Mouse (Mus musculus) midbrain, postnatal 0 days (tissue): ENCODE data around the gene Jup. TPM values are rescaled to one million over a fixed set of nuclear protein-coding genes. Genes with fewer than 3 reads are reported as not detected.

Experiments
- ATAC-seq: fragments of 200-750 bp; cut with Nextera tagmentation; 2 replicates; pipeline ENCODE4 v1.8.0; 2017; ENCODE audit warnings: moderate number of reproducible peaks, mild to moderate bottlenecking, moderate TSS enrichment, moderate library complexity; ENCODE audit not compliant: low FRiP score
- DNase-seq: peaks from one replicate; pipeline ENCODE4 v3.0.0-alpha.2; 2015; ENCODE audit warnings: low spot score
- H3K27ac ChIP-seq: fragments of 300-500 bp; sonication (generic); 2 replicates; pipeline ENCODE4 v1.5.1; 2014; ENCODE audit warnings: low read depth, mild to moderate bottlenecking, low read length, mixed read lengths
- H3K27me3 ChIP-seq: fragments of 300-500 bp; sonication (generic); 2 replicates; pipeline ENCODE4 v1.6.1; 2014; ENCODE audit warnings: low read length, control low read depth, mixed read lengths; ENCODE audit not compliant: insufficient read depth
- H3K36me3 ChIP-seq: fragments of 300-500 bp; sonication (generic); 2 replicates; pipeline ENCODE4 v1.6.1; 2014; ENCODE audit warnings: low read length, control low read depth, mixed read lengths; ENCODE audit not compliant: insufficient read depth
- H3K4me1 ChIP-seq: fragments of 300-500 bp; sonication (generic); 2 replicates; pipeline ENCODE4 v1.6.1; 2014; ENCODE audit warnings: mild to moderate bottlenecking, control low read depth, antibody characterized with exemption, low read length, mixed read lengths; ENCODE audit not compliant: insufficient read depth
- H3K4me2 ChIP-seq: fragments of 300-500 bp; sonication (generic); 2 replicates; pipeline ENCODE4 v1.6.1; 2014; ENCODE audit warnings: low read depth, mild to moderate bottlenecking, low read length, mixed read lengths; ENCODE audit not compliant: poor library complexity, severe bottlenecking
- H3K4me3 ChIP-seq: fragments of 300-500 bp; sonication (generic); 2 replicates; pipeline ENCODE4 v1.5.1; 2014; ENCODE audit warnings: low read depth, mild to moderate bottlenecking, low read length, moderate library complexity
- H3K9ac ChIP-seq: fragments of 300-500 bp; sonication (generic); replicated peaks from 2 replicates; pipeline ENCODE4 v1.6.1; 2014; ENCODE audit warnings: mild to moderate bottlenecking, low read length, moderate library complexity, mixed read lengths; ENCODE audit not compliant: poor library complexity, severe bottlenecking
- H3K9me3 ChIP-seq: fragments of 300-500 bp; sonication (generic); 2 replicates; pipeline ENCODE4 v1.6.1; 2016; ENCODE audit warnings: low read length, control low read depth
- CTCF ChIP-seq: IDR thresholded peaks from 2 replicates; pipeline ENCODE4 v1.5.1; 2016; ENCODE audit warnings: antibody characterized with exemption, mild to moderate bottlenecking
- WGBS: fragments of 180-500 bp; shearing (Covaris S2); extraction: QIAGEN DNeasy Blood & Tissue Kit; methylation state at CpG from one replicate; pipeline ENCODE4 v1.1.7; 2014; 5-methylcytosine and 5-hydroxymethylcytosine counted together
- polyA plus RNA-seq: library from polyadenylated mRNA; unstranded; fragments of >200 nt; fragmentation: Nextera tagmentation; extraction: Ambion mirVana; gene quantifications from 2 replicates; pipeline ENCODE4 v1.2.1, GENCODE M21; 2015
- total RNA-seq: library from RNA; depleted of rRNA; stranded (reverse); fragments of >200 nt; gene quantifications from 2 replicates; pipeline ENCODE4 v1.2.3, GENCODE M21; 2014

Jup gene
- total and polyA plus RNA-seq, 2 experiments from 2014 or later = 69.7 to 156 TPM

DNA sequence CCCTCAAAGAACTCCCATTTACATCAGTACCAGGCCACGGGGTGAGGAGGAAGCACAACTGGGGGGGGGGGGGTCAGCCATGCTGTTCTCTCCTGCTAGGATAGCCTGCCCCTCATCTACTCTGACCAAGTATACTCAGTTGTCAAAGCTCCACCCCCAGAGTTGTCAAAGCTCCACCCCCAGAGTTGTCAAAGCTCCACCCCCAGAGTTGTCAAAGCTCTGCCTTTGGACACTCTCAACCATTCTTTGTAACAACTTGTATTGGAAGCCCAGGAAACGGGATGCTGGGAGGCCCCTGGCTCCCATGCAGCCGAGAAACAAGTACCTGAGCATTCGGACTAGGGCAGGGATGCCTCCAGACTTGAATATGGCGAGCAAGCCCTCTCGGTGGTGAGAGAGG, 14.9 kb downstream of the Jup start:
- no peaks in the 10 kb centered on the region for H3K27me3 ChIP-seq
- no peak for ATAC-seq
- no peaks in the 10 kb centered on the region for H3K9me3 ChIP-seq
- H3K4me2 ChIP-seq = no peak overlapping the region
- no peak for DNase-seq
- H3K36me3 ChIP-seq = peaks cover 65% of the 10 kb centered on the region
- 80% methylated on average over 6 of the region's 6 CpGs for WGBS
- H3K9ac ChIP-seq = no peak overlapping the region
- H3K27ac ChIP-seq = no peak overlapping the region
- no peaks in the 10 kb centered on the region for H3K4me1 ChIP-seq
- no peak overlapping the region for H3K4me3 ChIP-seq
- no peak for TF ChIP-seq CTCF

DNA sequence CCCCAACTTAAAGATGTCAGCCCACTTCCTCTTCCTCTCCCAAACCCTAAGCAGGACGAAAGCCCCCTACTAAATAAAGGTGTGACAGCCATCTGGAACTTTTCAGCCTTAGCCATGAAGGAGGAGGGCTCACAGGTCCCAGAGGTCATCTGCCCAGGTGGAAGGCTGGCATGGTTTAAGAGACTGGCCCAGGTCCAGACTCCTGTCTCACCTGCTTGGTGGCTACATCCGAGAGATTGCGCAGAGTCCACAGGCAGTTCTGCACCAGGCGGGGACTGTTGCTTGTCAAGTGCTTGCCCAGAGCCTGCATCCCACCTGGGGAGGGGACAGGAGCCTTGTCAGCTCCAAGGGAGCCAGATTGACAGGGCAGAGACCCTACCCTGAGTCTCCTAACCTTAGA, 18.3 kb downstream of the Jup start:
- ATAC-seq = no peak
- DNase-seq = no peak
- TF ChIP-seq CTCF = no peak
- 94% methylated on average over 4 of the region's 4 CpGs for WGBS
- H3K27ac ChIP-seq = no peak overlapping the region
- no peaks in the 10 kb centered on the region for H3K9me3 ChIP-seq
- no peak overlapping the region for H3K9ac ChIP-seq
- no peaks in the 10 kb centered on the region for H3K27me3 ChIP-seq
- peaks cover 73% of the 10 kb centered on the region for H3K36me3 ChIP-seq
- H3K4me1 ChIP-seq = no peaks in the 10 kb centered on the region
- H3K4me2 ChIP-seq = no peak overlapping the region
- H3K4me3 ChIP-seq = no peak overlapping the region

DNA sequence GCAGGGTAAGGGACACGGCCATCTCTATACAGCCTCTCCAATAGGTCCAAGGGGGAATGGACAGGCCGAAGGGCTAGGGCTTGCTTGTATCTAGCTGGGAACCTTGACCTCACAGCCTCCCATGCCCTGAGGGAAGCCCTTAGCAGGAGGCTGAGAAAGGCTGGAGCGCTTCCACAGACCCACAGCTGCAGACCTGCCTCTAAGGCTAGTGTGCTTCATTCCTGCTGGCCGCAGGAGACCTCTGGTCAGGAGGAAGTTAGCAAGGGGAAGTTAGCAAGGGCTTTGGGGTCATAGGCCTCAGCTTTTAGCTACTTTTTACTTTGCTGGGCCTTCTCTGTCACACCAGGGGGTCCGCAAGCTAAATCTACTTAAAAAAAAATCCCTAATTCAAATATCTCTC, 19.1 kb downstream of the Jup start:
- TF ChIP-seq CTCF = no peak
- ATAC-seq (no peak), DNase-seq (no peak)
- Histone ChIP-seq H3K27ac (no peak overlapping the region), H3K9me3 (no peaks in the 10 kb centered on the region), H3K9ac (no peak overlapping the region), H3K36me3 (peaks cover 72% of the 10 kb centered on the region), H3K4me3 (no peak overlapping the region), H3K4me1 (no peaks in the 10 kb centered on the region), H3K27me3 (no peaks in the 10 kb centered on the region), H3K4me2 (no peak overlapping the region)
- 86% methylated on average over 5 of the region's 5 CpGs for WGBS

DNA sequence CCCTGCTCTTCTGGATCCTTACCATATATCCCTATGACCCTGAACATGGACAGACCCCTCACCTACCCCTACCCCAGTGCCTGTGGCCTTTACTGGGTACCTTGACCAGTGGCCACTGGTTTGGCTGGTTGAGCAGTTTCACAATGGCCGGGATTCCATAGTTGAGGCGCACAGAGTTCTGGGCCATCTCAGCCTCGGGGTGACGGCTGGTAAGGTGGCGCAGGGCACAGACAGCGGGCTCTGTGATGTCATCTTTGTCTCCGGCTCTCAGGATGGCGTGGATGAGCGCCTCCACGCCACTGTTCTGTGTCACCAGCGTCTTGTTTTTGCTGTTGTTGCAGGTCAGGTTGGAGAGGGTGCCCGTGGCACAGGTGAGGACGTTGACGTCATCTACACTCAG, 19.6 kb downstream of the Jup start:
- ATAC-seq (no peak), DNase-seq (no peak)
- H3K27me3 ChIP-seq = no peaks in the 10 kb centered on the region
- TF ChIP-seq CTCF = no peak
- WGBS = 94% methylated on average over 14 of the region's 14 CpGs
- peaks cover 67% of the 10 kb centered on the region for H3K36me3 ChIP-seq
- H3K4me3 ChIP-seq = no peak overlapping the region
- H3K27ac ChIP-seq = no peak overlapping the region
- no peak overlapping the region for H3K4me2 ChIP-seq
- no peaks in the 10 kb centered on the region for H3K4me1 ChIP-seq
- no peaks in the 10 kb centered on the region for H3K9me3 ChIP-seq
- no peak overlapping the region for H3K9ac ChIP-seq

DNA sequence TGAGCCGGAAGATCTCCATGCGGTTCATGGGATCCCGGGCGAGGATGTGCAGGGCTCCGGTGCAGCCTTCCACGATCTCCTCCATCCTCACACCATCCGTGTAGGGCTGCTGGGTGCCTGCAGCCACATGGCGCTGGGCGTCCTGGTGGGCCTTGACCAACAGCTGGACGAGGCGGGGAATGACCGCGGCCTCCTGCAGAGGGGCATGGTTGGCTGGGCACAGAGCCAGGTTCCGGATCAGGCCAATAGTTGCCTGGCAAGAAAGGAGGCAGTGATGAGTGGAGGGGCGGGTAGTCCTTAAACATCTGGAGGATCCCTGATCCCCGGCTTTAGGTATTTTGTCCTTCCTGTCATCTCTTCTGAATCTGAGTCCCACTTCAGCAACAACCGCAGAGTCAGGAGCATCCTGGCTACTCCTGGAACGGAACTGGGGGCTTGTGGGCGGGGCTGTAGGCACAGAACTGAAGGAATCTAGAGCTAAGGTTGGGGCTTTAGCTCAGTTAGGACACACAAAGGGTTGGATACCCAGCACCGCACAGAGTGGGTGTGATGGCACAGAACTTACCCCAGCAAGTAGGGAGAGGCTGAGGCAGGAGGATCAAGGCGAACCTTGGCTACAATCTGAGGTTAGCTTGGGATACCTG, 20.7 kb downstream of the Jup start:
- DNase-seq (no peak), ATAC-seq (no peak)
- Histone ChIP-seq H3K4me1 (no peaks in the 10 kb centered on the region), H3K4me3 (no peak overlapping the region), H3K9ac (no peak overlapping the region), H3K27me3 (no peaks in the 10 kb centered on the region), H3K27ac (no peak overlapping the region), H3K4me2 (no peak overlapping the region), H3K9me3 (no peaks in the 10 kb centered on the region), H3K36me3 (peaks cover 62% of the 10 kb centered on the region)
- TF ChIP-seq CTCF = no peak
- 90% methylated on average over 21 of the region's 21 CpGs for WGBS

DNA sequence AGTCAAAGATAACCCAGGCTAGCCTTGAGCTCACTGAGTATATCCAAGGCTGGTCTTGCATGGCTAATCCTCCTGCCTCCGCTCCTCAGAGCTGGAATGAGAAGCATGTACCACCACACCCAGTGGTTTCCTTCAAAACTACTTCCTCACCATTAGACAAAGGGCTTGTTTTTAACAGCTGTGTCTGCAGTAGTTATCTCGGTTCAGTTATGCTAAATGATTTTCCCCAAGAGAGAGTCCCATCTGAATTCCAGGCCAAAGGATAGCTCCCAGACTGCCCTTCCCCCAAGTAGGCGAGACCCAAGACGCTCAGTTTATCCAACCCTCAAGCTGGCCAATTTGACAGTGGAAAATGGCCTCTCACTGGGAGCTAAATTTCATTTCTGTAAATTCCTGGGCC, 21.6 kb downstream of the Jup start:
- Histone ChIP-seq H3K27ac (no peak overlapping the region), H3K27me3 (no peaks in the 10 kb centered on the region), H3K9me3 (no peaks in the 10 kb centered on the region), H3K4me2 (no peak overlapping the region), H3K36me3 (peaks cover 60% of the 10 kb centered on the region), H3K4me1 (no peaks in the 10 kb centered on the region), H3K9ac (no peak overlapping the region), H3K4me3 (no peak overlapping the region)
- no peak for DNase-seq
- 76% methylated on average over 4 of the region's 4 CpGs for WGBS
- no peak for TF ChIP-seq CTCF
- no peak for ATAC-seq
